Mouse (Mus musculus) layer of hippocampus, postnatal 10 days (tissue): ENCODE data around the gene Cldn34c2. TPM values are rescaled to one million over a fixed set of nuclear protein-coding genes. Genes with fewer than 3 reads are reported as not detected.
"Not testable (repeated sequence)": the region's sequence is repeated elsewhere in the genome, so short reads cannot be mapped to it uniquely, and the experiment has no call there.

Experiments used
- DNase-seq, 2 experiments: peaks; one replicate each; pipeline ENCODE4 v3.0.0; 2021; ENCODE audit warnings: low spot score in 2 of 2
- long read RNA-seq: library from polyadenylated mRNA; stranded (forward); transcript quantifications from one replicate; pipeline ENCODE4 v2.0.0, GENCODE M21; 2023
- total RNA-seq, 2 experiments: library from RNA; stranded (reverse); gene quantifications; 2 replicates each; pipeline ENCODE4 v1.2.3; 2021

The Cldn34c2 gene
- total RNA-seq = 1 to 10 TPM in 1 of 2 experiments, not detected in 1; 1.4 TPM
- long read RNA-seq = 0 reads

DNA sequence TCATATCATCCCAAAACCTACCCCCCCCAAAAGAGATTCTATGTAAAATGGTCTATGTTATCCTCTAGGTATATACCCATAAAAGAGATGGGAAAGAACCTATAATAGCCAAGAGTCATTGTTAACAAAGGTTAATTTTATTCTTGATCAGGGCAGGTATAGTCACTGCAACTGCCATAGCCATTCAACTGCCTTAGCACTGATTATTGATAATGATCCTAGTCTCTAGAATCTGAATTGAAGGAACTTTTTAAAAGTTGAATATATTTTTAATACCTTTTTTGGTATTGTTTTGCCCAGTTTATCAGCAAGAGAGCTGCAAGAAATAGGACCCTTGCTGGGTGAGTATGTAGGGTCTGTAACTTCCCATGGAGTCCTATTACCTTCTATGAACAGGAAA is at the start of gene Cldn34c2:
TSS of gene Cldn34c2 (plus strand) at position 301 of the 400 bp plus-strand sequence.
- not testable (repeated sequence) for DNase-seq

DNA sequence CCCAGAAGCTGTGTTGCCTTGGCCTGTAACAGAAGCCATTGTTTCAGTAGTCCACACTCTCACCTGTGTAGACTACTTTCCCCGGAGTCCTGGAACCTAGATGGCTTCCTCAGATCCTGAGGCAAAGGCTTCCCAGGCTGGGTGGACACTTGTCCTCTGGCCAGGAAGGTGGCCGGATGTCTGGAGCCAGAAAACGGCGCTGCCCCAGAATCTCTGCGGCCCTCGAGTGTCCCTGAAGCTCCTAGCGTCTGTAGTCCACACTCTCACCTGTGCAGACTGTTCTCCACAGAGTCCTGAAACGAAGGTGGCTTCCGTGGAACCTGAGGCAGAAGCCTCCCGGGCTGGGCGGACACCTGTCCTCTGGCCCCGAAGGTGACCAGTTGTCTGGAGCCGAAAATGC is 30.1 kb upstream of the Cldn34c2 start:
- not testable (repeated sequence) for DNase-seq

DNA sequence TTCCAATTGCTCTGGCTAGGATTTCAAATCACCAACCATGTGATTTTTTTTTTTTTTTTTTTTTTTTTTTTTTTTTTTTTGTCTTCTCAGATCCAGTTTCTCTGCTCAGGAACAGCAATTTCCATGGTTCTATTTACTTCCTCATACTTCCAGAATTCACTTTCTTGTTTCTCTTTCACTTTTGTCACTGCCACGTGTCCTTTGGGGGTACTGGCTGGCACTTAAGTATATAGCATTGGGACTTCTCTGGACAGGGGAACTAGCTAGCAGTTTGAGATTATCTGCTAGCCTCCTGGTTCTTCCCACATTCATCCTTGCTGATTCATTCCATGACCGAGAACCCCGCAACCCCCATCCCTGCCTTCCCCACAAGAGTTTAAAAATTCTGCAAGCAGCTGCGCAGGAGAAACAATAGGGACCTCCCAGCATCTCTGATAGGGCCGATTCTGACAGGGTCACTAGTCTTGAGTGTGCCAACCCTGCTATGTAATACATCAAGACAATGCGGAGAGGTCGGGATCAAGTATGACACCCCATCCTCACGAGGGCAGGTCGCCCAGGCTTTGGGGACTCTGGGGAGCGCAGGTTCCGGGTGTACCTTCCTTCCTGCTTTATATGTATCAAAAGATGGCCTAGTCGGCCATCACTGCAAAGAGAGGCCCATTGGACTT is 30.8 kb downstream of the Cldn34c2 start:
- DNase-seq = peak in 1 of 2 experiments; percentile 2

Other genes starting within 250 kb of the Cldn34c2 start
- not detected for gene Gm17467, start 123.1 kb downstream of the Cldn34c2 start, total RNA-seq
- gene Cldn34c3, start 212.0 kb downstream of the Cldn34c2 start, total RNA-seq = not detected